Mouse (Mus musculus) bone marrow macrophage, adult 2 months (primary cell): ENCODE measurements around the gene Csnk1g2. TPM values are rescaled to one million over a fixed set of nuclear protein-coding genes. Genes with fewer than 3 reads are reported as not detected.
"Not testable (repeated sequence)": the region's sequence is repeated elsewhere in the genome, so short reads cannot be mapped to it uniquely, and the experiment has no call there.

Experiments
- H3K27ac ChIP-seq: 2 replicates; pipeline ENCODE4 v1.5.1; 2012; ENCODE audit warnings: low read depth, low read length; ENCODE audit not compliant: insufficient read depth
- H3K4me1 ChIP-seq: 2 replicates; pipeline ENCODE4 v1.6.1; 2012; ENCODE audit warnings: low read length; ENCODE audit not compliant: control insufficient read depth, insufficient read depth
- H3K4me3 ChIP-seq: 2 replicates; pipeline ENCODE4 v1.5.1; 2012; ENCODE audit warnings: mild to moderate bottlenecking, low read length, moderate library complexity; ENCODE audit not compliant: insufficient read depth
- CTCF ChIP-seq: IDR thresholded peaks from 2 replicates; pipeline ENCODE4 v1.5.1; 2012; ENCODE audit warnings: low read depth, mild to moderate bottlenecking, low read length, moderate library complexity
- POLR2A ChIP-seq: IDR thresholded peaks from 2 replicates; pipeline ENCODE4 v1.6.1; 2012; ENCODE audit warnings: mild to moderate bottlenecking, low read depth, low read length, borderline replicate concordance
- polyA plus RNA-seq: library from polyadenylated mRNA; stranded (reverse); fragments of >200 nt; gene quantifications from 2 replicates; pipeline ENCODE4 v1.2.4, GENCODE M21; 2012; ENCODE audit not compliant: missing spikeins, insufficient read depth, insufficient read length

Csnk1g2 gene
- polyA plus RNA-seq, 1 experiment, result 98.4 TPM

GRCm38 (mm10) chr10:80596318-80596717 is 26.3 kb upstream of the Csnk1g2 start:
- Histone ChIP-seq H3K4me3 (no peak overlapping the region), H3K27ac (no peak overlapping the region), H3K4me1 (peaks cover 26% of the 10 kb centered on the region)
- TF ChIP-seq POLR2A, result no peak
- no peak for TF ChIP-seq CTCF

- Histone ChIP-seq H3K4me3 (peak within 1 kb of the TSS; percentile 96), H3K4me1 (peaks cover 21% of the 10 kb centered on the region), H3K27ac (peak within 1 kb of the TSS; percentile 86)
- TF ChIP-seq POLR2A (no peak), CTCF (no peak)
Observed at GRCm38 (mm10) chr10:80602698-80603325, 19.8 kb upstream of the Csnk1g2 start, which contains the start of the genes Scamp4 and Adat3. Gene Scamp4, plus strand, starts transcription at chr10:80602872. Gene Adat3, plus strand, starts transcription at chr10:80602880.

GRCm38 (mm10) chr10:80603364-80603763 is 19.3 kb upstream of the Csnk1g2 start:
- TF ChIP-seq POLR2A (no peak), CTCF (no peak)
- H3K4me1 ChIP-seq, result peaks cover 15% of the 10 kb centered on the region
- peak overlapping the region; percentile 86 for H3K27ac ChIP-seq
- peak overlapping the region; percentile 96 for H3K4me3 ChIP-seq

GRCm38 (mm10) chr10:80604001-80604509 is 18.6 kb upstream of the Csnk1g2 start:
- H3K4me1 ChIP-seq, result peaks cover 14% of the 10 kb centered on the region
- TF ChIP-seq POLR2A (no peak), CTCF (no peak)
- peak overlapping the region; percentile 96 for H3K4me3 ChIP-seq
- peak overlapping the region; percentile 86 for H3K27ac ChIP-seq

- H3K4me1 ChIP-seq, result peaks cover 14% of the 10 kb centered on the region
- H3K4me3 ChIP-seq, result no peak overlapping the region
- TF ChIP-seq POLR2A (no peak), CTCF (no peak)
- no peak overlapping the region for H3K27ac ChIP-seq
Observed at GRCm38 (mm10) chr10:80604988-80605387, 17.6 kb upstream of the Csnk1g2 start.

- H3K4me1 ChIP-seq, result peaks cover 14% of the 10 kb centered on the region
- not testable (repeated sequence) for H3K4me3 ChIP-seq, H3K27ac ChIP-seq
Observed at GRCm38 (mm10) chr10:80605721-80606120, 16.9 kb upstream of the Csnk1g2 start, which contains the start of gene Gm49322. Gene Gm49322, plus strand, starts transcription at chr10:80606021.

GRCm38 (mm10) chr10:80606306-80606705 is 16.3 kb upstream of the Csnk1g2 start:
- H3K4me3 ChIP-seq, result no peak overlapping the region
- no peak for TF ChIP-seq CTCF
- no peak for TF ChIP-seq POLR2A
- H3K4me1 ChIP-seq, result peaks cover 17% of the 10 kb centered on the region
- H3K27ac ChIP-seq, result no peak overlapping the region

GRCm38 (mm10) chr10:80606737-80607350 is 15.8 kb upstream of the Csnk1g2 start:
- no peak overlapping the region for H3K27ac ChIP-seq
- peaks cover 21% of the 10 kb centered on the region for H3K4me1 ChIP-seq
- no peak for TF ChIP-seq CTCF
- TF ChIP-seq POLR2A, result no peak
- no peak overlapping the region for H3K4me3 ChIP-seq

GRCm38 (mm10) chr10:80608435-80608834 is 14.2 kb upstream of the Csnk1g2 start:
- no peak for TF ChIP-seq CTCF
- no peak for TF ChIP-seq POLR2A
- H3K4me1 ChIP-seq, result peaks cover 20% of the 10 kb centered on the region
- H3K27ac ChIP-seq, result no peak overlapping the region
- H3K4me3 ChIP-seq, result no peak overlapping the region

- H3K4me3 ChIP-seq, result no peak overlapping the region
- no peak for TF ChIP-seq CTCF
- no peak for TF ChIP-seq POLR2A
- peaks cover 14% of the 10 kb centered on the region for H3K4me1 ChIP-seq
- H3K27ac ChIP-seq, result no peak overlapping the region
Observed at GRCm38 (mm10) chr10:80609269-80609924, 13.2 kb upstream of the Csnk1g2 start.
